Mouse (Mus musculus): ENCODE data around the gene Ngfr. TPM values are rescaled to one million over a fixed set of nuclear protein-coding genes. Genes with fewer than 3 reads are reported as not detected.
"Not testable (repeated sequence)": the region's sequence is repeated elsewhere in the genome, so short reads cannot be mapped to it uniquely, and the experiment has no call there.

The Ngfr gene
- polyA plus RNA-seq, 1 experiment, result not detected

GRCm38 (mm10) chr11:95619886-95620444 is 32.4 kb upstream of the Ngfr start:
- H3K4me3 ChIP-seq (ENCODE audit: insufficient read depth, low read depth, low read length), result no peak overlapping the region
- H3K4me1 ChIP-seq (ENCODE audit: control insufficient read depth, insufficient read depth, low read length), result peaks cover 6% of the 10 kb centered on the region; the same call in 1 of the 2 replicates
- TF ChIP-seq CTCF (IDR thresholded peaks at IDR 0.05; ENCODE audit: insufficient read depth, low read depth, low read length) (no peak), POLR2A (IDR thresholded peaks at IDR 0.05; ENCODE audit: insufficient read depth, low read depth, low read length) (no peak)
- H3K27ac ChIP-seq (ENCODE audit: insufficient read depth, low read depth, low read length), result no peak overlapping the region
- 96% methylated on average over 5 of the region's 5 CpGs for WGBS

- TF ChIP-seq CTCF (IDR thresholded peaks at IDR 0.05; ENCODE audit: insufficient read depth, low read depth, low read length) (no peak), POLR2A (IDR thresholded peaks at IDR 0.05; ENCODE audit: insufficient read depth, low read depth, low read length) (no peak)
- H3K4me1 ChIP-seq (ENCODE audit: control insufficient read depth, insufficient read depth, low read length), result peaks cover 6% of the 10 kb centered on the region; the same call in 1 of the 2 replicates
- no peak overlapping the region for H3K27ac ChIP-seq (ENCODE audit: insufficient read depth, low read depth, low read length)
- 64% methylated on average over 3 of the region's 3 CpGs for WGBS
- no peak overlapping the region for H3K4me3 ChIP-seq (ENCODE audit: insufficient read depth, low read depth, low read length)
Observed at GRCm38 (mm10) chr11:95619081-95619480, 31.5 kb upstream of the Ngfr start.

GRCm38 (mm10) chr11:95617785-95618465 is 30.4 kb upstream of the Ngfr start:
- Histone ChIP-seq H3K4me1 (ENCODE audit: control insufficient read depth, insufficient read depth, low read length) (peaks cover 6% of the 10 kb centered on the region; the same call in 1 of the 2 replicates), H3K4me3 (ENCODE audit: insufficient read depth, low read depth, low read length) (no peak overlapping the region), H3K27ac (ENCODE audit: insufficient read depth, low read depth, low read length) (no peak overlapping the region)
- WGBS, result 42% methylated on average over 19 of the region's 19 CpGs
- TF ChIP-seq POLR2A (IDR thresholded peaks at IDR 0.05; ENCODE audit: insufficient read depth, low read depth, low read length), result no peak
- TF ChIP-seq CTCF (IDR thresholded peaks at IDR 0.05; ENCODE audit: insufficient read depth, low read depth, low read length), result no peak

GRCm38 (mm10) chr11:95614739-95615138 is 27.2 kb upstream of the Ngfr start:
- TF ChIP-seq CTCF (IDR thresholded peaks at IDR 0.05; ENCODE audit: insufficient read depth, low read depth, low read length) (no peak), POLR2A (IDR thresholded peaks at IDR 0.05; ENCODE audit: insufficient read depth, low read depth, low read length) (no peak)
- Histone ChIP-seq H3K4me1 (ENCODE audit: control insufficient read depth, insufficient read depth, low read length) (peaks cover 13% of the 10 kb centered on the region), H3K27ac (ENCODE audit: insufficient read depth, low read depth, low read length) (no peak overlapping the region), H3K4me3 (ENCODE audit: insufficient read depth, low read depth, low read length) (no peak overlapping the region)
- 93% methylated on average over 8 of the region's 8 CpGs for WGBS

GRCm38 (mm10) chr11:95611283-95611682 is 23.7 kb upstream of the Ngfr start:
- TF ChIP-seq POLR2A (IDR thresholded peaks at IDR 0.05; ENCODE audit: insufficient read depth, low read depth, low read length) (no peak), CTCF (IDR thresholded peaks at IDR 0.05; ENCODE audit: insufficient read depth, low read depth, low read length) (no peak)
- Histone ChIP-seq H3K27ac (ENCODE audit: insufficient read depth, low read depth, low read length) (no peak overlapping the region), H3K4me3 (ENCODE audit: insufficient read depth, low read depth, low read length) (no peak overlapping the region), H3K4me1 (ENCODE audit: control insufficient read depth, insufficient read depth, low read length) (peaks cover 7% of the 10 kb centered on the region)
- WGBS, result 40% methylated on average over 4 of the region's 4 CpGs

GRCm38 (mm10) chr11:95610391-95610902 is 22.9 kb upstream of the Ngfr start:
- 18% methylated on average over 15 of the region's 15 CpGs for WGBS
- Histone ChIP-seq H3K27ac (ENCODE audit: insufficient read depth, low read depth, low read length) (no peak overlapping the region), H3K4me3 (ENCODE audit: insufficient read depth, low read depth, low read length) (peak overlapping the region; percentile 34), H3K4me1 (ENCODE audit: control insufficient read depth, insufficient read depth, low read length) (peaks cover 7% of the 10 kb centered on the region)
- TF ChIP-seq POLR2A (IDR thresholded peaks at IDR 0.05; ENCODE audit: insufficient read depth, low read depth, low read length), result no peak
- TF ChIP-seq CTCF (IDR thresholded peaks at IDR 0.05; ENCODE audit: insufficient read depth, low read depth, low read length), result no peak

GRCm38 (mm10) chr11:95609924-95610323 is 22.4 kb upstream of the Ngfr start:
- no peak for TF ChIP-seq CTCF (IDR thresholded peaks at IDR 0.05; ENCODE audit: insufficient read depth, low read depth, low read length)
- no peak for TF ChIP-seq POLR2A (IDR thresholded peaks at IDR 0.05; ENCODE audit: insufficient read depth, low read depth, low read length)
- Histone ChIP-seq H3K4me3 (ENCODE audit: insufficient read depth, low read depth, low read length) (peak overlapping the region; percentile 34; the same call in 1 of the 2 replicates), H3K27ac (ENCODE audit: insufficient read depth, low read depth, low read length) (no peak overlapping the region), H3K4me1 (ENCODE audit: control insufficient read depth, insufficient read depth, low read length) (peaks cover 7% of the 10 kb centered on the region)
- 54% methylated on average over 8 of the region's 8 CpGs for WGBS

- H3K27ac ChIP-seq (ENCODE audit: insufficient read depth, low read depth, low read length), result not testable (repeated sequence)
Observed at GRCm38 (mm10) chr11:95607286-95607685, 19.8 kb upstream of the Ngfr start.

GRCm38 (mm10) chr11:95598214-95599062 is 10.9 kb upstream of the Ngfr start:
- H3K4me1 ChIP-seq (ENCODE audit: control insufficient read depth, insufficient read depth, low read length), result peaks cover 31% of the 10 kb centered on the region
- TF ChIP-seq POLR2A (IDR thresholded peaks at IDR 0.05; ENCODE audit: insufficient read depth, low read depth, low read length) (no peak), CTCF (IDR thresholded peaks at IDR 0.05; ENCODE audit: insufficient read depth, low read depth, low read length) (no peak)
- no peak overlapping the region for H3K4me3 ChIP-seq (ENCODE audit: insufficient read depth, low read depth, low read length)
- WGBS, result 47% methylated on average over 14 of the region's 14 CpGs
- H3K27ac ChIP-seq (ENCODE audit: insufficient read depth, low read depth, low read length), result no peak overlapping the region

More at GRCm38 (mm10) chr11:95607286-95607685, 19.8 kb upstream of the Ngfr start:
- H3K4me3 ChIP-seq (ENCODE audit: insufficient read depth, low read depth, low read length); H3K4me1 ChIP-seq (ENCODE audit: control insufficient read depth, insufficient read depth, low read length): not testable (repeated sequence)
- WGBS, result 95% methylated on average over 4 of the region's 5 CpGs
